Mouse (Mus musculus) lung, embryonic 14.5 days (tissue): ENCODE measurements around the gene Ikzf2. TPM values are rescaled to one million over a fixed set of nuclear protein-coding genes. Genes with fewer than 3 reads are reported as not detected.

Source experiments
- ATAC-seq: fragments of 200-750 bp; cut with Nextera tagmentation; 2 replicates; pipeline ENCODE4 v1.8.0; 2017; ENCODE audit warnings: mild to moderate bottlenecking, moderate TSS enrichment, moderate library complexity; ENCODE audit not compliant: insufficient read depth
- DNase-seq: peaks from one replicate; pipeline ENCODE4 v3.0.0-alpha.2; 2015
- H3K27ac ChIP-seq: fragments of 300-500 bp; sonication (generic); 2 replicates; pipeline ENCODE4 v1.5.1; 2014; ENCODE audit warnings: low read depth, mild to moderate bottlenecking, moderate library complexity
- H3K27me3 ChIP-seq: fragments of 300-500 bp; sonication (generic); 2 replicates; pipeline ENCODE4 v1.6.1; 2014; ENCODE audit warnings: low read length, control low read depth; ENCODE audit not compliant: insufficient read depth
- H3K36me3 ChIP-seq: fragments of 300-500 bp; sonication (generic); 2 replicates; pipeline ENCODE4 v1.6.1; 2014; ENCODE audit warnings: control low read depth; ENCODE audit not compliant: insufficient read depth
- H3K4me1 ChIP-seq: fragments of 300-500 bp; sonication (generic); 2 replicates; pipeline ENCODE4 v1.6.1; 2014; ENCODE audit warnings: antibody characterized with exemption, control low read depth; ENCODE audit not compliant: insufficient read depth
- H3K4me2 ChIP-seq: fragments of 300-500 bp; sonication (generic); 2 replicates; pipeline ENCODE4 v1.6.1; 2014; ENCODE audit warnings: mild to moderate bottlenecking
- H3K4me3 ChIP-seq: fragments of 300-500 bp; sonication (generic); 2 replicates; pipeline ENCODE4 v1.5.1; 2014; ENCODE audit warnings: low read depth, low read length
- H3K9ac ChIP-seq: fragments of 300-500 bp; sonication (generic); 2 replicates; pipeline ENCODE4 v1.6.1; 2014
- H3K9me3 ChIP-seq: fragments of 300-500 bp; sonication (generic); 2 replicates; pipeline ENCODE4 v1.6.1; 2016; ENCODE audit warnings: low read depth, low read length, control low read depth
- CTCF ChIP-seq: IDR thresholded peaks from 2 replicates; pipeline ENCODE4 v1.5.1; 2016; ENCODE audit warnings: antibody characterized with exemption, low read depth
- WGBS: fragments of 180-500 bp; shearing (Covaris S2); extraction: QIAGEN DNeasy Blood & Tissue Kit; methylation state at CpG from one replicate; pipeline ENCODE4 v1.1.7; 2014; 5-methylcytosine and 5-hydroxymethylcytosine counted together
- polyA plus RNA-seq: library from polyadenylated mRNA; unstranded; fragments of >200 nt; fragmentation: Nextera tagmentation; extraction: Ambion mirVana; gene quantifications from 2 replicates; pipeline ENCODE4 v1.2.1, GENCODE M21; 2014

Gene Ikzf2
- polyA plus RNA-seq, 1 experiment from 2014 or later = 3.4 TPM

- Histone ChIP-seq H3K9ac (no peak overlapping the region), H3K4me1 (peaks cover 8% of the 10 kb centered on the region), H3K9me3 (no peaks in the 10 kb centered on the region), H3K4me3 (no peak overlapping the region), H3K36me3 (no peaks in the 10 kb centered on the region), H3K4me2 (0 out of 2 replicates have a peak overlapping the region, but pooled peaks have one; percentile 7), H3K27ac (no peak overlapping the region), H3K27me3 (no peaks in the 10 kb centered on the region)
- peak; percentile 70; the same call in 1 of the 2 replicates for ATAC-seq
- 14% methylated on average over 5 of the region's 5 CpGs for WGBS
- DNase-seq = peak; percentile 9
- TF ChIP-seq CTCF = no peak
These were observed 173.3 kb downstream of the Ikzf2 start for GRCm38 (mm10) chr1:69513595-69514250.

GRCm38 (mm10) chr1:69508275-69508674, 178.8 kb downstream of the Ikzf2 start:
- no peak overlapping the region for H3K4me2 ChIP-seq
- no peaks in the 10 kb centered on the region for H3K9me3 ChIP-seq
- 0 out of 2 replicates have a peak, but pooled peaks cover 3% of the 10 kb centered on the region for H3K4me1 ChIP-seq
- no peak overlapping the region for H3K4me3 ChIP-seq
- TF ChIP-seq CTCF = no peak
- no peak overlapping the region for H3K9ac ChIP-seq
- WGBS = 42% methylated on average over 3 of the region's 3 CpGs
- no peak overlapping the region for H3K27ac ChIP-seq
- no peak for DNase-seq
- ATAC-seq = no peak
- no peaks in the 10 kb centered on the region for H3K36me3 ChIP-seq
- no peaks in the 10 kb centered on the region for H3K27me3 ChIP-seq

- Histone ChIP-seq H3K9me3 (no peaks in the 10 kb centered on the region), H3K27ac (no peak overlapping the region), H3K27me3 (no peaks in the 10 kb centered on the region), H3K4me3 (no peak overlapping the region), H3K36me3 (no peaks in the 10 kb centered on the region), H3K4me1 (no peaks in the 10 kb centered on the region), H3K9ac (no peak overlapping the region), H3K4me2 (no peak overlapping the region)
- no peak for TF ChIP-seq CTCF
- 82% methylated on average over 6 of the region's 6 CpGs for WGBS
- no peak for ATAC-seq
- no peak for DNase-seq
These were observed 179.5 kb downstream of the Ikzf2 start for GRCm38 (mm10) chr1:69507513-69507912.

- Histone ChIP-seq H3K27ac (no peak overlapping the region), H3K4me1 (no peaks in the 10 kb centered on the region), H3K9ac (no peak overlapping the region), H3K4me2 (no peak overlapping the region), H3K4me3 (no peak overlapping the region), H3K36me3 (no peaks in the 10 kb centered on the region), H3K9me3 (no peaks in the 10 kb centered on the region), H3K27me3 (no peaks in the 10 kb centered on the region)
- DNase-seq (no peak), ATAC-seq (no peak)
- WGBS = 87% methylated on average over 7 of the region's 7 CpGs
- TF ChIP-seq CTCF = no peak
These were observed 180.4 kb downstream of the Ikzf2 start for GRCm38 (mm10) chr1:69506615-69507159.

- Histone ChIP-seq H3K9me3 (no peaks in the 10 kb centered on the region), H3K36me3 (no peaks in the 10 kb centered on the region), H3K9ac (no peak overlapping the region), H3K27me3 (no peaks in the 10 kb centered on the region), H3K4me3 (no peak overlapping the region), H3K27ac (no peak overlapping the region), H3K4me2 (no peak overlapping the region), H3K4me1 (no peaks in the 10 kb centered on the region)
- TF ChIP-seq CTCF = no peak
- DNase-seq (no peak), ATAC-seq (no peak)
- 87% methylated on average over 6 of the region's 6 CpGs for WGBS
These were observed 181.0 kb downstream of the Ikzf2 start for GRCm38 (mm10) chr1:69506011-69506410.

DNA sequence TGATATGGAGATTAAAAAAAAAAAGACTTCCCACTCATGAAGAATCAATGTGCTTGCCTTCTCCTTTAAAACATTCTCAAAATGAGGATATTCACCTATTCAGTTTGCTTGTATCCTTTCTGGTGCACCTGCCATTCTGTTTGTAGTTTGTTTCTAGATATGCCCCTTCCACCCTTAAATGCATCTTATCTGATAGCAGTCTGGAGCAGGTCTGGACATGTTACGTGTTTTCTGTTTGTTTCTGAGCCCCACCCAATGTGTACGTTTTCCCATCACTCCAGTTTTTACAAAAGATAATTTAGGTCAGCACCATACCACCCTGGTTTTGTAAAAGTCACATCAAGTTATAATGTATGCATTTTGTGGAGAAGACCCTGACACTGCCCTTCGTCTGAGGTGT, 186.7 kb downstream of the Ikzf2 start:
- Histone ChIP-seq H3K4me1 (no peaks in the 10 kb centered on the region), H3K9me3 (no peaks in the 10 kb centered on the region), H3K9ac (no peak overlapping the region), H3K36me3 (no peaks in the 10 kb centered on the region), H3K4me2 (no peak overlapping the region), H3K27ac (no peak overlapping the region), H3K27me3 (no peaks in the 10 kb centered on the region), H3K4me3 (no peak overlapping the region)
- WGBS = 74% methylated on average over 3 of the region's 3 CpGs
- TF ChIP-seq CTCF = no peak
- DNase-seq (no peak), ATAC-seq (no peak)

DNA sequence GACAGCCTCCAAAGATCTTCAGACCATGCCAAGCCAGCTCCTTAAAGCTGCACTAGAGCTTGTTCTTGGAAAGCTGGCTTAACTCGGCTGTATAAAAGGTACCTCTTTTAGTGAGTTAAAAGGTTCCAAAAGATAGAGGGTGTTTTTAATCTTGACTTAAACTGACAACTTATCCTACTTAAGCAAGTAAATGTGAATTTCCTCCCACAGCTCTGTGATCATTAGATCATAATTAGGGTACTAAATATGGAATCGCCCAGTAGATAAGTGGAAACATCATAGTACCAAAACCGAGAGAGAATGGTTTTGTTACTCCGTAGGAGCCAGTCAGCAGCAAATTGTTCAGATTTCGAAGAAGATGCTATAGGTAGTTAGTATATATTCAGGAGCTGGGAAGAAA, 187.4 kb downstream of the Ikzf2 start:
- WGBS = 80% methylated on average over 5 of the region's 5 CpGs
- no peak for TF ChIP-seq CTCF
- H3K9me3 ChIP-seq = no peaks in the 10 kb centered on the region
- DNase-seq (no peak), ATAC-seq (no peak)
- no peak overlapping the region for H3K9ac ChIP-seq
- H3K36me3 ChIP-seq = no peaks in the 10 kb centered on the region
- no peaks in the 10 kb centered on the region for H3K4me1 ChIP-seq
- H3K27ac ChIP-seq = no peak overlapping the region
- H3K27me3 ChIP-seq = no peaks in the 10 kb centered on the region
- no peak overlapping the region for H3K4me3 ChIP-seq
- H3K4me2 ChIP-seq = no peak overlapping the region
